Mouse (Mus musculus) CD4-positive, CD25-positive, alpha-beta regulatory T cell, adult 4 months (primary cell): ENCODE measurements around the gene Chchd4. TPM values are rescaled to one million over a fixed set of nuclear protein-coding genes. Genes with fewer than 3 reads are reported as not detected.

Source experiments
- ATAC-seq: one replicate; pipeline ENCODE4 v1.8.0; 2017
- polyA plus RNA-seq, 2 experiments: library from polyadenylated mRNA; unstranded; fragments of 100-300 nt; shearing (Covaris generic); gene quantifications; one replicate each; pipeline ENCODE4 v1.2.1; 2017

Gene Chchd4
- polyA plus RNA-seq = 10 to 100 TPM; 10.5 to 11.4 TPM

DNA sequence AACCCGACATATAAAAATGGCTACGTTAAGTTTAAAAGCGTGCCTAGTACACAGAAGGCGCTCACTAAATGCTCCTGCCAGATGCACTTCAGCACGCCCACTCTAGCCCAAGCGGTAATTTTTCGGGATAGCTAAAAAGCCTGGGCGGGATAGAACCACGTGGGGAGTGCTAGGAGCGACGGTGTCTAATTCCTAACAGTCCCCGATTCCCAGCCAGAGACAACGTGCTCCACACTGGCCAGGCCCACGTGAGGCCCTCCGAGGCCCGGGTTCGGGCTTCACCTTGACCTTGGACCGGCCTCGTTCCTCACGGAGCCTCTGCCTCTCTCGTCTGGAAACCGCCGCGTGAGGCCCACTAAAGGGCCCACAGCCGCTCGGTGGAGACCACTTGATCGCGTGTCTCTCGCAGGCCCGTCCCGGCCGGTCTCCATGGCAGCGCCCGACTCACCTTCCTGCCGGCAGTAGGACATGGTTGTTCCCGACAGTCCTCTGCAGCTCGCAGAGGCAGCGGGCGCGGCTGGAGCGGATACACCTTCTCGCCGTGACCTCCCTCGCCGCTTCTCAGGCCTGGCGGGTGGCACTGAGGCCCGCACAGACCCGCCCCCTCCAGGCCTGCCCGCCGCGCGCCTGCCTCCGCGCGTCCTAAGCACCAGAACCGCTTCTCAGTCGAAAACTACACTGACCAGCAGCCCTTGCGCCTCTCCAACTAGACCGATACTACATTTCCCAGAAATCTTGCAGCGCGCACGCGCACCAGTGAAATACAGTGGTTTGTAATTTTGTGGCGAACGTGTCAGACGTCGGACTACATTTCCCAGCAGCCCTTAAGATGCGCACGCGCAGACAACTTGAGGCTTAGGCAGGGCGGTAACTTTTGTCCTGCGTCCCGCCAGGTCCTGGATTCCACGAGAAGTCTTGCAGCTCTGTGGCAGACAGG lies at the start of gene Chchd4, which contains the start of gene Tmem43:
Gene Chchd4, minus strand, starts transcription at position 679 of the 937 bp plus-strand sequence.
Gene Tmem43, plus strand, starts transcription at position 836 of the 937 bp plus-strand sequence.
- ATAC-seq = peak; percentile 95

- ATAC-seq = no peak
Observed at GRCm38 (mm10) chr6:91522816-91523215, 49.5 kb upstream of the Chchd4 start.

DNA sequence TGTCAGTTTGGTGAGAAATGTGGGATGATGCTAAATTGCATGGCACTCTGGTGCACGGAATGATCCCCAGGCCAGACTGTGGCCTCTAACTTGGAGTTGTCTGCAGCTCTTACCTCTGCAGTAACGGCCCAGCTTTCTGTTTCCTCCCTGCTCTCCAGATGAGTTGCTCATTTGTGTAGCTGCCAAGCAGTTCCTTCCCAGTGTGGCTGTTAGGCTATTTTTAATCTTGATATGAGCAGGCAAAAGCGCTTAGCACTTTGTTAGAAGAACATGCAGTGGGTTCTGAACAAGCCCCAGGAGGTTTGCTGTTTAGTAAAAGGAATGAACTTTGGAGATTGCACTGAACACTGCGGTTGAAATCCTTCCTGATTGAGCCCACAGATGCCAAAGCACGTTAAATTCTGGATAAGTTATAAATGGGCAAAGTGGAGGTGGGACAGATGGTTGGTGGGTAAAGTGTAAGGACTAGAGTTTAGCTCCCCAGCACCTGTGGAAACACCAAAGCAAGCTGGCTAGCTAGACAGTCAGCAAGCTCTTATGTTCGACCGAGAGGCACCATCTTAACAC lies 45.2 kb upstream of the Chchd4 start:
- no peak for ATAC-seq

DNA sequence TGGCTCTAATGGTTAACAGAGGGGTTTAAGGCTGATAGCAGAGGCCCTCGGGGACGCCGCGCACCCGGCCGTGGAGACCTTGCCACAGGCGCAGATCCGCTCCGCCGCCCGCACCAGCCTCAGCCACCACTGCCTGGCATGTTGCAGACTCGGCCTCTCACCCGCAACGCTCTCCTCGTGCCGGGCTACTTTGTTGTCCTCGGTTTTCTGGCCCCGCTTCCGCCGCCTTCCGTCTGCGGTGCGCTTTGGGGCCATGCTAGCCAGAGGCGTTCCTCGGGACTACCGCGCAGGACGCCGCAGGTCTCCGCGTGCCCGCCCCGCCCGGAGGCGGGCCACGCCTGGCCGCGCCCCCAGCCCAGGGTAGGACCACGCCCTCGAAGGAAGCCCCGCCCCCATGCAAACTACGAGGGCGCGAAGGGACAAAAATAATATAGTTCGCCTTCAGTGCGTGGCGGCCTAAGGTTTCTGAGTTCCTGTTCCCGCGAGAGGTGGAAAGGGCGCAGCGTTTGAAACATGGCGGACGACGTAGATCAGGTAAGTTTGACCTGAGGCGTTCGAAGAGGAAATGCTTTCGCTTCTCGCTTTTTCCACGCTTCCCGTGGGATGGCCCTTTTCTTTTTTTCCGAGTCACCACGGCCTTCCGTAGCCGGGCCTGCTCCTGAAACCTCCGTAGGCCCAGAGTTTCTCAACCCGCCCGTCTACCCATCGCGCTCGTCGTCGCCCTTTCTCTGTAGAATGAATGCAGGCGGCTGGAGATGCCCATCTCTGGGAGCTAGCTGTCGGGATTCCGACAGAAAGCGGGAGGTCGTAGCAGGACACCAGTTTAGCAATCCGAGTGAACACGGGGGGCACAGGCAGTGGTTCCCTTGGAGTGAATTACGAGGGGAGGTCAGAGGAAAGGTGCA lies 42.5 kb upstream of the Chchd4 start, which contains the start of the genes Xpc and Lsm3:
Gene Xpc, minus strand, starts transcription at position 344 of the 905 bp plus-strand sequence.
Gene Lsm3, plus strand, starts transcription at position 384 of the 905 bp plus-strand sequence.
- peak; percentile 88 for ATAC-seq

- ATAC-seq = peak; percentile 9
Observed at GRCm38 (mm10) chr6:91514737-91515362, 41.5 kb upstream of the Chchd4 start.

DNA sequence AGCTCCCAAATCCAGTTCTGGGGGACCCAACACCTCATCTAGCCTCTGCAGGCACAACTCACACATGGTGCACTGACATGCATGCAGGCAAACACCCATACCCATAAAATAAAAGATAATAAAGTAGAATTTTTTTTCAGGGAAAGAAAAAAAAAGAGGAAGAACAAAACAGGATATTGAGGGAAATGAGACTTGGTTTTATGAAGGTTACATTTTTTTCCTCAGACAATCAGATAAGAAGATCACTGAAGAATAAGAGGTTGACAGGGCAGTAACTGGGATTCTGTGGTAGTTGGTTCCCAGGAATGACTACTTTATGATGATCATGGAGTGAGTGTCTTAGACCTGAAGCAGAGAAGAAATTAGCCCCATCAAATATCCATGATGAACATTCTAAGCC lies 40.8 kb upstream of the Chchd4 start:
- no peak for ATAC-seq

- no peak for ATAC-seq
Observed at GRCm38 (mm10) chr6:91510211-91510610, 36.9 kb upstream of the Chchd4 start.

DNA sequence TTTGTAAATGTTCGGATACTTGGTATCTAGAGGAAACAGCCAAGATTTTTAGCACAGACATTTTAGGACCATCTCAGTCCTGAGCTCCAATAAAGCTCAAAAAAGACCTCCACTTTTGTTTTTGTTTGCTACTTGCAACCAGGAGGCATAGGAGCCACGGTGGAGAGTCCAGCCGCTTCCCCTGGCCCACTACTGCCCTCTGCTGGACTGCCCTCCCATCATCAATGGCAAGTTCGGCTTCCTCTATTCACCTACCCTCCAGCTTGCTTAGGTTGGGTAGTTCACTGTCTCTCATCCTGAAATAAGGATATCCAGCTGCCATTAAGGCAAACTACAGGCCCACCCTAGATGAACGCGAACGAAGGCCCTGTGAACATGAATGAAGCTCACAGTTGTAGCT lies 36.0 kb upstream of the Chchd4 start:
- ATAC-seq = peak; percentile 61

DNA sequence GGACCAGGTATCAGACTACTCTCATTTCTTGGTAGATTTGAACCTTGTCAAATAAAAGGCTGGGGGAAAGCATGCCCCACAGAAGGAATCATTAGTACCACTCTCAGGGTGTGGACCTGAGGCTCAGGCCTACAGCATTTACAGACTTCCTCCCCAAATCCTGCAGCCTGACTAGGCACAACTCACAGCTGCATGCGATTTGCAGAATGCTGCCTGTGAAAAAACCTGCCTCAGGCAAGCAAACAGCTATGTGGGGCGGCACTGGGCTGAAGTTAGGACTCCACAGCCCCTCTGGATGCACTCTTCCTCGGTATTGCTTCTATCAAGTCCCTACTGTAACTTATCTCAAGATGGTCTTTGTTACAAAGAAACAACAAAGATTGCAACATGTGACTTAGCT lies 34.7 kb upstream of the Chchd4 start:
- ATAC-seq = no peak

DNA sequence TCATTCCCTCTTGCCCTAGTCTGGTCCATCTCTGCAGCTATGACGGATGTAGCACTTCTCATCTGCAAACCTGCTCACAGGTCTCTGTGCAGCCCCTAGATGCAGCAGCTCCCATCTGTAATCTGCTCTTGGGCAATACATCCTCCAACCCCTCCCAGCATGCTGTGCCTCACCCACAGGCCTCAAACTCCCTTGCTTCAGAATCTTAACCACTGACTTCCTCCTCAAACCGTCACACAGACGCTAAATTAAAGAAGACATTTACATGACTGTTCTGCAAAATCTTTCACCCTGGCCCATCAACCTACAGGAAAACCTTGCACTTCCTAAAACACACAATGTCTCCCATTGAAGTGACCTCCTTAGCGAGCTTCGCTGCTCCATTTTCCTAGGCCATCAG lies 32.7 kb upstream of the Chchd4 start:
- peak; percentile 79 for ATAC-seq

DNA sequence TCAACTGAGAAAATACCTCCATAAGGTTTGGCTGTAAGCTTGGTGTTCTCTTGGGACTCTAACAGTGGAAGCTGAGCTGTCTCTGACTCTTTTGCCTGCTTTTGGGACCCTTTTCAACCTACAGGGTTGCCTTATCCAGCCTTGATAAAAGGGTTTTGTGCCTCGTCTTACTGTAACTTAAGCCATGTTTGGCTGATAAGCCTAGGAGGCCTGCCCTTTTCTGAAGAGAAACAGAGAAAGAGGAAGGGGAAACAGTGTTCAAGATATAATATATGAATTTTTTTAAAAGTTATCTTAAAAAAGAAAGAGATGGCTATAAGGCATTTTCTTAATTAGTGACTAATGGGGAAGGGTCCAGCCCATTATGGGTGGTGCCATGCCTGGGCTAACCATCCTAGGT lies 30.0 kb upstream of the Chchd4 start:
- no peak for ATAC-seq

- no peak for ATAC-seq
Observed at GRCm38 (mm10) chr6:91494526-91494925, 21.2 kb upstream of the Chchd4 start.

GRCm38 (mm10) chr6:91493053-91493452 lies 19.7 kb upstream of the Chchd4 start:
- ATAC-seq = no peak

DNA sequence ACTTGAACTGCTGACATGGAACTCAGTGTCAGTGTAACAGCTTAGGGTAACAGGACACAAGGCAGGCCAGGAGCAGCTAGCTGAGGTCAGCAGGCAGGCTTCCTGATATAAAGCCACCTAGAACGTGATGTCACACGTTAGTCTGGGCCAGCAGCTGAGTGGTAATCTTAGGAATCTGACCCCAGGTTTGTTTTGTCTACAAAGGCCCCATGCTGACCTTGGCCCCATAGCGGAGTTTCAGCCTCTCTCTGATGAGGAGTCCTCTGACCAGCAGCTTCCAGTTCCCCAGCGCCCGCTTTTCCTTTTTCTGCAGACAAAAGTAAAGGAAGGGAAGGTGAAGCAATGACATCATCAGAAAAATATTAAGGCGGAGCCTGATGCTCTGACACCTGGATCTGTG lies 17.7 kb upstream of the Chchd4 start:
- ATAC-seq = no peak

- no peak for ATAC-seq
Observed at GRCm38 (mm10) chr6:91489872-91490271, 16.5 kb upstream of the Chchd4 start.

GRCm38 (mm10) chr6:91488496-91489212 lies 15.3 kb upstream of the Chchd4 start:
- ATAC-seq = peak; percentile 57

DNA sequence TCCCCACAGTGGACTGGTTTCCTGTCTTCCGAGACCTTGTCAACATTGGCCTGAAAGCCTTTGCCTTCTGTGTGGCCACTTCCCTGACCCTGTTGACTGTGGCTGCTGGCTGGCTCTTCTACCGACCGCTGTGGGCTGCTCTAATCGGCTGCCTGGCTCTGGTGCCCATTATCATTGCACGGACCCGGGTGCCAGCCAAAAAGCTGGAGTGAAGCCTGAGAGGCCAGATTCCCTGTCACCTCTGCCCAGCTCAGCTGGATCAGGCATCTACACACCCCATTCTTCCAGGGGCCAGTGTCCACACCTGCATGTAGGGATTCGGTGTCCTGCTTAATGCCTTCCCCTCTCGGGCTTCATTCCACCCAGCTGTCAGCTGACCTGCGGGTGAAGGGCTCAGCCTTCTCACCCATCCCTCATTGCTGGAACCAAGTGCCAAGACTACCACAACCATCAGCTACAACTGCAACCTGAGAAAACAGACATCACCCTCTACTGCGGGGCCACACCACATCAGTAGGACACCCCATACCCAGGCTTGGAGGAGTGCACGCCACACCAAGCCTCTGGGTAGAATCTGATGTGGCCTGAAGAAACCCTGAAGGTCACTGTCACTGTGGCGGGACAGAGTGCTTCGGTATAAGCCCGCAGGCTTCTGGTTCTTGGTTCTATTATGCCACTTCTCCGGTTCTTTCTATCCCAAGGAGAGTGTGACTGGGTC lies 13.5 kb upstream of the Chchd4 start:
- ATAC-seq = no peak

DNA sequence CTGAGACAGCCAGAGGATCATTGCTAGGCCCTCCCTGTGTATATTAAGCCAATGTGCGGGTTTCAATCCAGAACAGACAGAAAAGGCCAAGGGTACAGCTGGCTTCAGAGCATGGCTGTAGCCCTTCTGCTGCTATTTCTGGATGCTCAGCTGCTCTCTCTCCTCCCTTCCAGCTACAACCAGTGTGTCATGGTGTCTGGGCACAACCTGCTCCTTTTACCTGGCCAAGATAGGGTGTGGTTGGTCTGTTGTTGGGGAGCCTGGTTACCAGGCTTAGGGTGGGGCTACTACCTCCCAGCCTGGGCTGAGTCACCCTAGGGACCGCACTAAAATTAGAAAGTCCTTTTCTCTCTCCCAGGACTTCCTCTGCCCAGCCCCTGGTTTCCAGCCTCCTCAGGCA lies 10.0 kb upstream of the Chchd4 start:
- ATAC-seq = no peak

GRCm38 (mm10) chr6:91476541-91476940 lies 3.2 kb upstream of the Chchd4 start:
- no peak for ATAC-seq

DNA sequence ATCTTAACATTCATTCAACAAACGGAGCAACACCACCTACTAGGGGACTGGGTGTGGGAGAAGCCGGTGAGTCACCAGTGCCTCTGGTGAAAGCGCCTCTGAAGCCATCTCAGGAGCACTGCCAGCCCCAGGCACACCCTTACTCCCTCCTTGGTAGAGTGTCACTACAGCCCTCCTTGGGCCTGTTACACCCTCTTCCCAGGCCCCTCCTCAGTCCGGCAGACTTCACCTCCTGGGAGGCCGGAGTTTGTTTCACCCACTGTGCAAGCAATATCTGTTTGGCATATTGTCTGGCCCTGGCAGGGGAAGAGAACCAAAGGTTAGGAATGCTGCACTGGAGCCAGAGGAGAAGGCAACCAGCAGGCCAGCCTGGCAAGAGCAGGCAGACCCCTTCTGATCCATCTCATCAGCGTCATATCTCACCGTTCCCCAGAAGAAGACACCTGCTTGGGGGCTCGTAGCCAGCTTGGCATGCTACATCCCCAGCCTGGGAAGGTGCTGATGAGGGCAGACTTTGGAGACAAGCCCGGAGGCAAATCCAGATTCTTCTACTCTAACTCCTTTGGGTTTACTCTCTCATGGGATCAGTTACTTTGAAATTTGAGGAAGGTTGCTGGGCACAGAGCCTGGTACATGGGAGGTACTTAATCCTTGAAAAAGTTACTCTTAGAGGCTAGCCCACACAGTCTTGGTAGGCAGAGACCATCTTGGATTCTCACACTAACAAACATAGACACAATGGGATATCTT lies 1.3 kb upstream of the Chchd4 start:
- ATAC-seq = no peak
